Mouse (Mus musculus) forebrain, embryonic 11.5 days (tissue): ENCODE results near the gene Adam34. TPM values are rescaled to one million over a fixed set of nuclear protein-coding genes. Genes with fewer than 3 reads are reported as not detected.
"Not testable (repeated sequence)": the region's sequence is repeated elsewhere in the genome, so short reads cannot be mapped to it uniquely, and the experiment has no call there.

Source experiments
- ATAC-seq: fragments of 200-750 bp; cut with Nextera tagmentation; replicated peaks from 2 replicates; pipeline ENCODE4 v1.8.0; 2017; ENCODE audit warnings: moderate TSS enrichment; ENCODE audit not compliant: low FRiP score
- DNase-seq: peaks from one replicate; pipeline ENCODE4 v3.0.0-alpha.2; 2017; ENCODE audit warnings: low spot score
- H3K27ac ChIP-seq: fragments of 300-500 bp; sonication (generic); 2 replicates; pipeline ENCODE4 v1.5.1; 2014; ENCODE audit warnings: low read depth, low read length
- H3K27me3 ChIP-seq: fragments of 300-500 bp; sonication (generic); 2 replicates; pipeline ENCODE4 v1.6.1; 2014; ENCODE audit warnings: mild to moderate bottlenecking, low read length, mixed read lengths; ENCODE audit not compliant: control insufficient read depth, insufficient read depth
- H3K36me3 ChIP-seq: fragments of 300-500 bp; sonication (generic); 2 replicates; pipeline ENCODE4 v1.6.1; 2014; ENCODE audit warnings: mild to moderate bottlenecking, low read length, moderate library complexity, mixed read lengths; ENCODE audit not compliant: control insufficient read depth, insufficient read depth
- H3K4me1 ChIP-seq: fragments of 300-500 bp; sonication (generic); replicated peaks from 2 replicates; pipeline ENCODE4 v1.6.1; 2014; ENCODE audit warnings: low read length, mixed read lengths; ENCODE audit not compliant: control insufficient read depth, insufficient read depth
- H3K4me2 ChIP-seq: fragments of 300-500 bp; sonication (generic); 2 replicates; pipeline ENCODE4 v1.6.1; 2014; ENCODE audit warnings: low read depth, mild to moderate bottlenecking, low read length, moderate library complexity, mixed read lengths; ENCODE audit not compliant: severe bottlenecking
- H3K4me3 ChIP-seq: fragments of 300-500 bp; sonication (generic); 2 replicates; pipeline ENCODE4 v1.5.1; 2014; ENCODE audit warnings: low read depth, low read length
- H3K9ac ChIP-seq: fragments of 300-500 bp; sonication (generic); 2 replicates; pipeline ENCODE4 v1.6.1; 2014; ENCODE audit warnings: low read length
- H3K9me3 ChIP-seq: fragments of 300-500 bp; sonication (generic); 2 replicates; pipeline ENCODE4 v1.6.1; 2016; ENCODE audit warnings: low read length, mixed read lengths; ENCODE audit not compliant: control insufficient read depth
- WGBS: fragments of 180-500 bp; shearing (Covaris S2); extraction: QIAGEN DNeasy Blood & Tissue Kit; methylation state at CpG from one replicate; pipeline ENCODE4 v1.1.7; 2014; 5-methylcytosine and 5-hydroxymethylcytosine counted together
- polyA plus RNA-seq: library from polyadenylated mRNA; unstranded; fragments of >200 nt; fragmentation: Nextera tagmentation; extraction: Ambion mirVana; gene quantifications from 2 replicates; pipeline ENCODE4 v1.2.1, GENCODE M21; 2014

Gene Adam34
- not detected in 2 replicates for polyA plus RNA-seq

- ATAC-seq, result no peak
These were observed at the start of gene Adam34 for GRCm38 (mm10) chr8:43709949-43710348. Gene Adam34 (minus strand): TSS chr8:43710049.

GRCm38 (mm10) chr8:43627176-43627575 lies 82.7 kb downstream of the Adam34 start, which contains the start of gene Gm5346:
Gene Gm5346 (minus strand): TSS chr8:43627276.
- ATAC-seq (no peak), DNase-seq (no peak)
- Histone ChIP-seq H3K27ac (no peak within 1 kb of the TSS), H3K9ac (no peak within 1 kb of the TSS), H3K36me3 (no peaks in the 10 kb centered on the region), H3K9me3 (no peaks in the 10 kb centered on the region), H3K4me1 (no peaks in the 10 kb centered on the region), H3K4me2 (no peak within 1 kb of the TSS), H3K4me3 (no peak within 1 kb of the TSS), H3K27me3 (no peaks in the 10 kb centered on the region)
- 90% methylated on average over 3 of the region's 3 CpGs for WGBS

More at GRCm38 (mm10) chr8:43709949-43710348, at the start of gene Adam34:
- no peak for DNase-seq
- H3K27ac ChIP-seq, result no peak within 1 kb of the TSS
- H3K4me1 ChIP-seq, result no peaks in the 10 kb centered on the region
- H3K4me3 ChIP-seq, result no peak within 1 kb of the TSS
- no peak within 1 kb of the TSS for H3K9ac ChIP-seq
- no peaks in the 10 kb centered on the region for H3K9me3 ChIP-seq
- no peaks in the 10 kb centered on the region for H3K36me3 ChIP-seq
- no peaks in the 10 kb centered on the region for H3K27me3 ChIP-seq
- H3K4me2 ChIP-seq, result no peak within 1 kb of the TSS

- H3K9ac ChIP-seq, result no peak overlapping the region
- ATAC-seq (no peak), DNase-seq (no peak)
- no peaks in the 10 kb centered on the region for H3K4me1 ChIP-seq
- H3K4me2 ChIP-seq, result no peak overlapping the region
- H3K9me3 ChIP-seq, result no peaks in the 10 kb centered on the region
- H3K27ac ChIP-seq, result no peak overlapping the region
- no peaks in the 10 kb centered on the region for H3K27me3 ChIP-seq
- H3K36me3 ChIP-seq, result no peaks in the 10 kb centered on the region
- WGBS, result 86% methylated on average over 1 of the region's 1 CpGs
- no peak overlapping the region for H3K4me3 ChIP-seq
These were observed 93.8 kb downstream of the Adam34 start for GRCm38 (mm10) chr8:43616046-43616445.

GRCm38 (mm10) chr8:43603657-43604056 lies 106.2 kb downstream of the Adam34 start:
- H3K4me2 ChIP-seq, ATAC-seq, H3K27ac ChIP-seq, DNase-seq, H3K27me3 ChIP-seq, H3K36me3 ChIP-seq, H3K9ac ChIP-seq, H3K4me1 ChIP-seq, H3K4me3 ChIP-seq, H3K9me3 ChIP-seq: not testable (repeated sequence)
- WGBS, result 85% methylated on average over 13 of the region's 13 CpGs

- H3K4me3 ChIP-seq, H3K9me3 ChIP-seq, H3K9ac ChIP-seq, DNase-seq, H3K4me1 ChIP-seq, ATAC-seq, H3K4me2 ChIP-seq, H3K27ac ChIP-seq, H3K27me3 ChIP-seq, H3K36me3 ChIP-seq: not testable (repeated sequence)
- WGBS, result 94% methylated on average over 15 of the region's 15 CpGs
These were observed 106.7 kb downstream of the Adam34 start for GRCm38 (mm10) chr8:43603166-43603565.

Other genes starting within 250 kb of the Adam34 start
- not detected in 2 replicates for gene Adam26b, start 181.9 kb downstream of the Adam34 start, polyA plus RNA-seq
- not detected in 2 replicates for gene Adam26a, start 133.3 kb downstream of the Adam34 start, polyA plus RNA-seq
- not detected in 2 replicates for gene Gm5346, start 82.8 kb downstream of the Adam34 start, polyA plus RNA-seq